Mouse (Mus musculus): ENCODE results near the gene Tmod1. TPM values are rescaled to one million over a fixed set of nuclear protein-coding genes. Genes with fewer than 3 reads are reported as not detected.
A peak's percentile ranks its signal among the peaks of the same experiment; 100 is the strongest.

Tmod1 gene
- polyA plus RNA-seq, 1 experiment: 22.3 TPM

DNA sequence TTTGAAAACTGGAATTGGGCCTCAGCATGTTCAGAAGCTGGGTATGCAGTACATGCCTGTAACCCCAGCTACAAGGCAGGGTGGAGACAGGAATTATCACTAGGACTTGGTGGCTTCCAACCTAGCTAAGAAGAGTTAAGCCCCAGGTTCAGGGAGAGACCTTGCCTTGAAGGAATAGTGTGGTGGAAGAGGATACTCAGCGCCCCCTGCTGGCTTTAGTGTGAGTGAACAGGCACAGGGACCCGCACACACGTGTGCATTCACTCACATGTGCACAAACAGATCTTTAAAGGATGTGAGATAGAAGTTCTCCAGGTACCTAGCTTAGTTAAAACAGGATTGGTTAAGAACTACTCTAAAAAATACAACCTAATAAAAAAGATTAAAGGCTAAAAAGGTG, 105.6 kb downstream of the Tmod1 start:
- Histone ChIP-seq H3K4me3 (replicated peaks; ENCODE audit: extremely low read depth, low read depth, low read length) (no peak overlapping the region), H3K4me1 (ENCODE audit: control insufficient read depth, insufficient read depth, low read length) (peaks cover 3% of the 10 kb centered on the region; the same call in 1 of the 2 replicates)
- no peak for DNase-seq
- 70% methylated on average over 3 of the region's 3 CpGs for WGBS
- TF ChIP-seq POLR2A (IDR thresholded peaks at IDR 0.05; ENCODE audit: borderline replicate concordance, extremely low read depth, low read depth, low read length) (no peak), CTCF (IDR thresholded peaks at IDR 0.05; ENCODE audit: insufficient read depth, low read length) (0 out of 2 replicates have a peak, but pooled peaks have one; percentile 19)

DNA sequence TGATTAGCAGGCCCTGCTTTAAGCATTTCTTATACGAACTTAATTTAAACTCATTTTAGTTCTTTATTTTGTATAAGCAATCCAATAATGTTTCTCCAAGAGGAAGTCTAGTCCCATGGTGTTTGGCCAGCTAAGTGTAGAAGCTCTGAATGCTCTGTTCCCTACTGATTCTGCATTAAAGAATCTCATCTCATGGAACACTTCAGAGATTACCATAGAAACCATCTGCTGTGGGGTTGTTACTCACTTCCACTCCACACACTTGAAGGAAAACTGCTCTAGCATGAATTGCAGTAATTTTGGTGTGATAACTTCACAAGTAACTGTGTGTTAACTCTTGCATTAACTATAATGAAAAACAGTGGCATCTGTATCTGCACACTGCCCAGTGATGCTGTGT, 108.1 kb downstream of the Tmod1 start:
- Histone ChIP-seq H3K4me3 (replicated peaks; ENCODE audit: extremely low read depth, low read depth, low read length) (no peak overlapping the region), H3K4me1 (ENCODE audit: control insufficient read depth, insufficient read depth, low read length) (no peaks in the 10 kb centered on the region)
- TF ChIP-seq CTCF (IDR thresholded peaks at IDR 0.05; ENCODE audit: insufficient read depth, low read length) (no peak), POLR2A (IDR thresholded peaks at IDR 0.05; ENCODE audit: borderline replicate concordance, extremely low read depth, low read depth, low read length) (no peak)
- WGBS: 90% methylated on average over 1 of the region's 1 CpGs
- no peak for DNase-seq

DNA sequence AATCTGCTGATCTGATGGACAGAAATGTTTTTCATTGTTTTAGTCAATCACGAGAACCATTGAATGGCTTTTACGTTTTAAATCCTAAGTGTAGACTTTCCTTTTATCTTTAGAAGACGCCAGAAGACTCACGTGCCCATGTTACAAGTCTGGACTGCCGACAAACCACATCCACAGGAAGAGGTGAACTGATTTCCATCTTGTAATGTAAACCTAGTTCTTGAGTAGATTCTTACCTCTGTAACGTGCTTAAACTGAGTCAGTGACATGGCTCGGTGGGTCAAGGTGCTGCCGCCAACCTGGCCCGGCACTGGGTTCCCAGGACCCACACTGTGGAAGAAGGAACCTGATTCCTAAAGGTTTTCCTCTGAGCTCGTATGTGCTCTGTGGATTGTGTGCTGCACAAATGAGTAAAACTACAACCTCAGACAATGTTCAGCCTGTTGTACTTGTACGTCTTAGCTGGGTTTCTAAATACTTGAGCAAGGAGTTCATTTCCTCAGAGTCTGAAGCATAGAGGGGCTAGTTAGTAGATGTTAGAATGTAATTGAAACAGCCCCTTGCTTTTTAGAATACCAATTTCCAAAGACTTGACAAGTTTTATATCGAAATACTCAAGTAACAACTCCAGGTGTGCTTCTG, 113.3 kb downstream of the Tmod1 start:
- TF ChIP-seq CTCF (IDR thresholded peaks at IDR 0.05; ENCODE audit: insufficient read depth, low read length) (no peak), POLR2A (IDR thresholded peaks at IDR 0.05; ENCODE audit: borderline replicate concordance, extremely low read depth, low read depth, low read length) (no peak)
- H3K4me1 ChIP-seq (ENCODE audit: control insufficient read depth, insufficient read depth, low read length): no peaks in the 10 kb centered on the region

DNA sequence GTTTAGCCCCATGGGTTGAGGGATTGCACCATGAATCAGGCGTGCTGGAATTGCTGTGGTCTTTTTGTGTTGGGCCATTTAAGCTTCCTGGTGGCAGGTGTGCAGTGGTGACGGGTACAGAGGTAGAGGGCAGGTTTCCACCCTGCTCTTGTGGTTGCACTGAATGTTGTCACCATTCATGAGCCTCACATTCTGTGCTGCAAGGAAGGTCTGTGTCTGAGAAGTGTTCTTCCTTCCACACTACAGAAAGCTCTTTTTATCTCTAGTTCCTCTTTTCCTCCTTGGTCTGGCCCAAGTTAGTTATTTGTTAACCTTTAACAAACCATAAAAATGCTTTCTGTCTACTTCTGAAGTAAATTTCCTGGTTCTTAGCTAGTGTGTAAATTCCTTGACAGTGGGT, 125.3 kb downstream of the Tmod1 start:
- TF ChIP-seq CTCF (IDR thresholded peaks at IDR 0.05; ENCODE audit: insufficient read depth, low read length): no peak
- TF ChIP-seq POLR2A (IDR thresholded peaks at IDR 0.05; ENCODE audit: borderline replicate concordance, extremely low read depth, low read depth, low read length): no peak
- H3K4me1 ChIP-seq (ENCODE audit: control insufficient read depth, insufficient read depth, low read length): no peaks in the 10 kb centered on the region
- DNase-seq: no peak
- WGBS: 74% methylated on average over 2 of the region's 2 CpGs
- H3K4me3 ChIP-seq (replicated peaks; ENCODE audit: extremely low read depth, low read depth, low read length): no peak overlapping the region

More for the DNA sequence above, 113.3 kb downstream of the Tmod1 start:
- H3K4me3 ChIP-seq (replicated peaks; ENCODE audit: extremely low read depth, low read depth, low read length): no peak overlapping the region
- no peak for DNase-seq
- WGBS: 86% methylated on average over 12 of the region's 12 CpGs

Other genes starting within 250 kb of the Tmod1 start
- gene Aldh1b1, start 239.9 kb upstream of the Tmod1 start, polyA plus RNA-seq (2012; rRNA removed): 3.1 and 3.9 TPM in 2 replicates
- 0.18 and 0.28 TPM in 2 replicates for gene Igfbpl1, start 212.0 kb upstream of the Tmod1 start, polyA plus RNA-seq (2012; rRNA removed)
- 0.66 and 1.2 TPM in 2 replicates for gene Stra6l, start 190.3 kb upstream of the Tmod1 start, polyA plus RNA-seq (2012; rRNA removed)
- gene Ccdc180, start 148.6 kb upstream of the Tmod1 start, polyA plus RNA-seq (2012; rRNA removed): 1.4 and 2.4 TPM in 2 replicates
- 12.6 and 19.1 TPM in 2 replicates for gene Tdrd7, start 73.6 kb upstream of the Tmod1 start, polyA plus RNA-seq (2012; rRNA removed)
- 11.6 and 19.3 TPM in 2 replicates for gene Ncbp1, start 99.7 kb downstream of the Tmod1 start, polyA plus RNA-seq (2012; rRNA removed)
- gene Tstd2, start 99.8 kb downstream of the Tmod1 start, polyA plus RNA-seq (2012; rRNA removed): 11.0 and 13.2 TPM in 2 replicates
- gene Xpa, start 157.4 kb downstream of the Tmod1 start, polyA plus RNA-seq (2012; rRNA removed): 21.2 and 33.3 TPM in 2 replicates

All from lung, adult 2 months (tissue).